Mouse (Mus musculus) thymus, postnatal 36 days (tissue): ENCODE data around the gene Catsperb.
"Not testable (repeated sequence)": the region's sequence is repeated elsewhere in the genome, so short reads cannot be mapped to it uniquely, and the experiment has no call there.

Experiments used
- DNase-seq, 2 experiments: peaks; one replicate each; pipeline ENCODE4 v3.0.0; 2022; ENCODE audit warnings: mixed read lengths in 2 of 2

Gene Catsperb

DNA sequence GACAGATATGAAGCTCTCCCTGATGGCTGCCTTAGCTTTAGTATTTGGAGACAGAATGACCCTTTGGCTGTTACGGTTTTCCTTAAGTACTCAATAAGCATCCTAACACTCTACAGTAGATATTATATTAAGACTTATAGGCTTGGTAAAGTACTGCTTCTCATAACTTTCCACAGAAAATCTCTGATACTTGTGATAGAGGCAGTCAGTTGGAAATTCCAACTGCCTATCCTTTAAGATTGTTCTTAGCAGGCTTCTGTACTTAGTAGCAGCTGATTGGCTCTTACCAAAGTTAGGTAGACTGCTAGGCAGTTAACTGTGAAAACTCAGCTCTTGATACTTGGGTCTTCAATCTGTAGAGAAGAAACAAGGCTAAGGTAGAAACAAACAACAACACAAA, at the start of gene Catsperb:
Gene Catsperb, plus strand, starts transcription at position 301 of the 400 bp plus-strand sequence.
- DNase-seq, result not testable (repeated sequence)

DNA sequence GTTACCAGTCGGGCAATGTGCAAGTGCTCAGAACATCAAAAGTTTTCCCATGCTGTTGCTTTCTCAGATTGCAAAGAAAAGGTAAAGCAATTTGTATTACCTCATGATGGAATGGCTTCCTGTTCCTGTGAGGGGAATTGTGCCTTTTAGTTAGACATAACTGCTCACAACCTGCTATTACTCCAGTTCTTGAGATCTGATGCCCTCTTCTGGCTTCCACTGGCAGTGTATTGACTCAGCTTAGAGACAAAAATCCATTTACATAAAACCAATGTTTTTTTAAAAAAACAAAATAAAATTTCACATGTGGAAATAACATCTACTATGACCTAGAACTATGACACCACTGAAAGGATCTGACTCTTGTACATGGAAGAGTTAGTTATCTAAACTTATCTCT, 43.0 kb upstream of the Catsperb start:
- DNase-seq, result not testable (repeated sequence)

GRCm38 (mm10) chr12:101381460-101381859, 23.0 kb upstream of the Catsperb start:
- not testable (repeated sequence) for DNase-seq

- DNase-seq, result no peak
Observed at GRCm38 (mm10) chr12:101426131-101426530, 21.7 kb downstream of the Catsperb start.

GRCm38 (mm10) chr12:101462051-101462450, 57.6 kb downstream of the Catsperb start:
- DNase-seq, result no peak

GRCm38 (mm10) chr12:101483571-101483970, 79.1 kb downstream of the Catsperb start:
- no peak for DNase-seq

DNA sequence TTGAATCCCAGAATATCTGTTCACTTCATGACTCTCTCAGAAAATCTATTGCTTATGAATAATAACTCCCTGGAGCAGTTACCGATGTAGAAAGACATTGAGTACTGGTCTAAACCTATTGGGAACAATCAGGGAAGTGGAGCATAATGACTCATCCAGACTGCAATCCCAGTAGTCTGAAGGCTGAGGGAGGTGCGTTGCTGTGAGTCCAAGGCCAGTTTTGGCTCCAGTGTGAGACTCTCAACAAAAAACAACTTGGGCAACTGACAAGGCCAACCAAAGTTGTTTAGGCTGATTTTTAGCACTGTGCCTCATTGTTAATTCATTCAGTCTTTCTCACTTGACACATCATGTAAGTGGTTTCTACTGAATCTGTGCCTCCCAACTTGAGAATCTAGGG, 106.9 kb downstream of the Catsperb start:
- not testable (repeated sequence) for DNase-seq

GRCm38 (mm10) chr12:101606622-101607021, 202.2 kb downstream of the Catsperb start:
- not testable (repeated sequence) for DNase-seq

DNA sequence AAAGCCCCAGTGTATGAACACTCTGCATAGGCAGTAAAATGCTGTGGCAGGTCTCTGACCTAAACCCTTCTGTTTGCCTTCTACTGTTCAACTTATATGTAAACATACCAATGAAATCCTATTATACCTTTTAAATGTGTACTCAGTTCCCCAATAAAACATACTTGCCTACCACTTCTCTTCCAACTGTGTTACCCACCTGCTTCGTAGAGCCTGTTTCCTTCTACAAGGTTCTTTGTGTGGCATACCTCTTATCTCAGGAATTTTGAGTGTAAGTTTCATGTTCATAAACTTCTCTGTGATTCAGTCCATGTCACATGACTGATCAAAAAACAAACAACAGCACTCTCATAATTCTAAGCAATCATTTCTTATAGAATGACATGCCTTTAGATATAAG, 228.7 kb downstream of the Catsperb start:
- DNase-seq, result no peak

DNA sequence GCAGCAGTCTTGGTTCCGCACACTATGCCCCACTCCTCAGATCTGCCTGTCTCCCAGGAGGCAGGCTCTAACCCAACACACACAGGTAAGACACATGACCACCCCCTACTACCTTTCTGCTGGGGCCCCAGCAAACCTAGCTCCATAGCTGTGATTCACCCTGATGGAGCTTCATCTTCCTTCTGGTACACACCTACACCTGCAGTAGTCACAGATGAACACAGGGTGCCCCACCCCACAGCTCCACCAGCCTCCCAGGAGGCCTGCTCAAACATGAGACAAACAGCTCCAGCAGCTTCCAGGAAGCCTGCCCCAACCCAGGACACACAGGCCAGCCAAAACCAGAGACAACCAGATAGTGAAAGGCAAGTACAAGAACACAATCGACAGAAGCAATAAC, 263.0 kb downstream of the Catsperb start:
- DNase-seq, result no peak
